Mouse (Mus musculus): ENCODE data around the gene Dok7. TPM values are rescaled to one million over a fixed set of nuclear protein-coding genes. Genes with fewer than 3 reads are reported as not detected.

The Dok7 gene
- total and polyA plus RNA-seq, 3 experiments = not detected

- DNase-seq (ENCODE audit: extremely low read depth) = no peak
- no peak overlapping the region for H3K27ac ChIP-seq (ENCODE audit: insufficient read depth, low read depth)
- no peaks in the 10 kb centered on the region for H3K27me3 ChIP-seq (replicated peaks)
- in situ Hi-C loops (cut with MboI; ENCODE audit: low pct_ligation_motif_present, low pct_unique_long_range_greater_than_20kb, low sequenced_read_pairs) (loop anchor here (5.0 to 25.0 kb wide), 3 partner anchors 118 to 498 kb away; partner anchors contain the start of genes Grk4, Nop14 and Sh3bp2), dilution Hi-C loops (cut with MboI; ENCODE audit: extremely low pct_ligation_motif_present, extremely low pct_unique_long_range_greater_than_20kb, low sequenced_read_pairs) (no loop called here)
- H3K4me3 ChIP-seq (replicated peaks in 1 of 3; ENCODE audit: low read depth in 2 of 3, low read length in 2 of 3, poor library complexity in 1 of 3) = no peak overlapping the region
- no peaks in the 10 kb centered on the region for H3K79me2 ChIP-seq (replicated peaks; ENCODE audit: control insufficient read depth, extremely low read depth, insufficient read depth, poor library complexity, severe bottlenecking)
- H3K9me3 ChIP-seq (replicated peaks; ENCODE audit: low read length) = no peaks in the 10 kb centered on the region
- no peak overlapping the region for H3K4me2 ChIP-seq (ENCODE audit: insufficient read depth, low read depth, poor library complexity, severe bottlenecking)
- H3K9ac ChIP-seq (ENCODE audit: insufficient read depth, low read depth) = no peak overlapping the region
- peaks cover 0 to 20% of the 10 kb centered on the region in 2 experiments for H3K36me3 ChIP-seq (replicated peaks in 1 of 2; ENCODE audit: control insufficient read depth in 1 of 2, insufficient read depth in 1 of 2, low read length in 1 of 2)
- H3K4me1 ChIP-seq (ENCODE audit: control insufficient read depth in 1 of 2, insufficient read depth in 2 of 2) = peaks cover 11 to 54% of the 10 kb centered on the region in 2 experiments
- TF ChIP-seq ZMIZ1 (IDR thresholded peaks at IDR 0.05; ENCODE audit: low read depth, low read length) (no peak), NRF1 (IDR thresholded peaks at IDR 0.05; ENCODE audit: low read depth, low read length) (no peak), RCOR1 (conservative IDR thresholded peaks at IDR 0.05; ENCODE audit: low read depth, low read length) (no peak), IRF4 (IDR thresholded peaks at IDR 0.05; ENCODE audit: low read depth, low read length) (no peak), KAT2A (IDR thresholded peaks at IDR 0.05; ENCODE audit: insufficient replicate concordance, low read length) (no peak), ZC3H11A (IDR thresholded peaks at IDR 0.05; ENCODE audit: low read depth, low read length) (no peak), NELFE (IDR thresholded peaks at IDR 0.05; ENCODE audit: low read depth, low read length) (no peak), CHD2 (IDR thresholded peaks at IDR 0.05; ENCODE audit: low read length) (no peak), MAX (IDR thresholded peaks at IDR 0.05; ENCODE audit: low read length) (no peak), TBP (conservative IDR thresholded peaks at IDR 0.05; ENCODE audit: low read depth, low read length) (no peak), TCF12 (IDR thresholded peaks at IDR 0.05; ENCODE audit: low read depth, low read length) (no peak), SMC3 (IDR thresholded peaks at IDR 0.05; ENCODE audit: low read depth, low read length) (no peak), USF1 (IDR thresholded peaks at IDR 0.05; ENCODE audit: low read depth, low read length) (no peak), MYC (IDR thresholded peaks at IDR 0.05; ENCODE audit: low read depth, low read length) (no peak), MXI1 (IDR thresholded peaks at IDR 0.05; ENCODE audit: low read depth, low read length) (no peak), POLR2AphosphoS2 (IDR thresholded peaks at IDR 0.05; ENCODE audit: low read depth, low read length) (no peak), PAX5 (IDR thresholded peaks at IDR 0.05; ENCODE audit: low read length) (no peak)
Measured at GRCm38 (mm10) chr5:35035795-35036194, 20.8 kb upstream of the Dok7 start.

DNA sequence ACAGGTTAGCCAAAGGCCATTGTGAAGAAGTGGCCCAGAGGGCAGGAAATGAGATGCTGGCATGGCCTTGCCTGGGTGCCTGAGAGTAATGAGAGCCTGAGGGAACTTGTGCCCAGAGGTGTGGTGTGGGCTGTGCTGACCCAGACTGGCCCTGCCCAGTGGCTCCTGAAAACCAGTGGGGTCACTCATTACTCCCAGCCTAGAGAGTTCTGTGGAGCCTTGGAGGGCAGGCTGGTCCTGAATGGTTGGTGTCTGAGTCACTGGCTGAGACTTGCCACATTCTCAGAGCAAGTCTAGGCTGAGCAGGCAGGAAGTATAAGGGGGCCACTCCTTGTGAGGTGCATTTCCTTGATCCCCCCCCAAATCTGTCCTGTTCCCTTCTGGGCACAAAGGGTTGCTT lies 19.1 kb upstream of the Dok7 start:
- H3K4me2 ChIP-seq (ENCODE audit: insufficient read depth, low read depth, poor library complexity, severe bottlenecking) = no peak overlapping the region
- DNase-seq (ENCODE audit: extremely low read depth) = no peak
- TF ChIP-seq RAD21 (IDR thresholded peaks at IDR 0.05; ENCODE audit: low read depth, low read length) (no peak), EP300 (IDR thresholded peaks at IDR 0.05; ENCODE audit: low read length) (no peak), CHD2 (IDR thresholded peaks at IDR 0.05; ENCODE audit: low read length) (no peak), CTCF (conservative IDR thresholded peaks at IDR 0.05 in 1 of 2, IDR thresholded peaks at IDR 0.05 in 1 of 2; ENCODE audit: low read depth in 2 of 2, low read length in 2 of 2) (no peak), USF1 (IDR thresholded peaks at IDR 0.05; ENCODE audit: low read depth, low read length) (no peak), ETS1 (conservative IDR thresholded peaks at IDR 0.05; ENCODE audit: low read depth, low read length) (no peak), SMC3 (IDR thresholded peaks at IDR 0.05; ENCODE audit: low read depth, low read length) (no peak), MAFK (IDR thresholded peaks at IDR 0.05; ENCODE audit: insufficient replicate concordance, low read length) (no peak), TCF12 (IDR thresholded peaks at IDR 0.05; ENCODE audit: low read depth, low read length) (no peak), ZKSCAN1 (IDR thresholded peaks at IDR 0.05; ENCODE audit: borderline replicate concordance, low read depth, low read length) (no peak), HCFC1 (IDR thresholded peaks at IDR 0.05; ENCODE audit: low read depth, low read length) (no peak), SIN3A (IDR thresholded peaks at IDR 0.05; ENCODE audit: low read length) (no peak), MYC (IDR thresholded peaks at IDR 0.05; ENCODE audit: low read depth, low read length) (no peak), POLR2A (IDR thresholded peaks at IDR 0.05; ENCODE audit: low read depth, low read length) (no peak), ELF1 (IDR thresholded peaks at IDR 0.05; ENCODE audit: low read depth, low read length) (no peak), NRF1 (IDR thresholded peaks at IDR 0.05; ENCODE audit: low read depth, low read length) (no peak)
- H3K9ac ChIP-seq (ENCODE audit: insufficient read depth, low read depth) = no peak overlapping the region
- H3K4me3 ChIP-seq (replicated peaks in 1 of 3; ENCODE audit: low read depth in 2 of 3, low read length in 2 of 3, poor library complexity in 1 of 3) = no peak overlapping the region
- H3K79me2 ChIP-seq (replicated peaks; ENCODE audit: control insufficient read depth, extremely low read depth, insufficient read depth, poor library complexity, severe bottlenecking) = no peaks in the 10 kb centered on the region
- no peaks in the 10 kb centered on the region for H3K27me3 ChIP-seq (replicated peaks)
- H3K9me3 ChIP-seq (replicated peaks; ENCODE audit: low read length) = no peaks in the 10 kb centered on the region
- H3K36me3 ChIP-seq (replicated peaks in 1 of 2; ENCODE audit: control insufficient read depth in 1 of 2, insufficient read depth in 1 of 2, low read length in 1 of 2) = peaks cover 0 to 7% of the 10 kb centered on the region in 2 experiments
- no peak overlapping the region for H3K27ac ChIP-seq (ENCODE audit: insufficient read depth, low read depth)
- in situ Hi-C loops (cut with MboI; ENCODE audit: low pct_ligation_motif_present, low pct_unique_long_range_greater_than_20kb, low sequenced_read_pairs) = loop anchor here (5.0 to 25.0 kb wide), 3 partner anchors 120 to 500 kb away; partner anchors contain the start of genes Grk4, Nop14 and Sh3bp2
- dilution Hi-C loops (cut with MboI; ENCODE audit: extremely low pct_ligation_motif_present, extremely low pct_unique_long_range_greater_than_20kb, low sequenced_read_pairs) = no loop called here
- H3K4me1 ChIP-seq (ENCODE audit: control insufficient read depth in 1 of 2, insufficient read depth in 2 of 2) = peaks cover 11 to 51% of the 10 kb centered on the region in 2 experiments
